Mouse (Mus musculus): ENCODE results near the gene Bcl11b.

DNA sequence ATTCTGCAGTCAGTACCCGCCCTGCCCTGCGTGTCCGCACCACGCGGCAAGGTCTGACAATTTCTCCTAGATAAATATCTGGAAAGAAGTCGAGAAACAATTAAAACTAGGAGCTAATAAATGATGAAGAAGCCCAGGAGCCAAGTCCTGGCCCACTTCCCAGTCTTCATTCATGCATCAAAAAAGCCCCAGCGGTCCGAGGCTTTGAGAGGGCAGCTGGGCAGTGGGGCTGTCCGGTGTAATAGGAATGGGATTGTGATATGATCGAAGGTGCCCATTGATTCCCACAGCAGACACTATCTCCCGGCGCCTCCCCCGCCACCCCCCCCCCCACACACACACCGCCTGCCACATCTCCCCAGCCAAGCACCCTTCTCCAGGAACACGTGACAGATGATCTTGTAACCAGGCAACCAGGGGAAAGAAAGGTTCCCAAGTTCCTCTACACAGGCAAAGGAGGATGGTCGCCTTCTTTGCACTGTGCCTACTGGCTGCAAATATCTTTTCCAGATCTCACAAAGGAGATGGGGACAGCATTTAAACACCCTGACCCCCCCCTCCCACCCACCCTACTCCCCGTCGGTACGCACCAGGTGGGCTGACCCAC lies 68.5 kb downstream of the Bcl11b start:
- no peak for TF ChIP-seq CTCF (IDR thresholded peaks at IDR 0.05; ENCODE audit: low read depth)
- no peak for TF ChIP-seq EP300 (optimal IDR thresholded peaks at IDR 0.05)

Data from stomach, postnatal 0 days (tissue).